Mouse (Mus musculus): Measurements from ENCODE around the gene Cc2d2b.

DNA sequence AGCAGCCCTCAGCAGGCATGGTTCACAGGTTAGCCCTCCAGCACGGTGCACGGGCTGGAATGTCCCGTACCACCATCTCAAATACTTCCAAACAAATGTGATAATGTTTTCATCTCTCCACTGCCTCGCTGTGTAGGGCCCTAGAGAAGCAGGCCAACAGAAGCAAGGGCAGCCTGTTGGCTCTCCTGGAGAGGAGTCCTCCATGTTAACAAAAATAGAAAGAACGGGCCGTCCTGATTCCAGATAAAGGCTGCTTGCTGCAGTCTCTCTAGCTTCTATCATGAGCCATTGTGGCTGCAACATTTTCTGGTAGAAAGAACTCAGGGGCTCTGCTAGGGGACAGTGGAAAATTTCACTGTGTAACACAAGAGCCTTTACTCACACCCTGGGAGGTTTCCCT lies 31.6 kb upstream of the Cc2d2b start:
- TF ChIP-seq MAX (IDR thresholded peaks at IDR 0.05; ENCODE audit: low read depth) = no peak
- no peak for TF ChIP-seq REST (IDR thresholded peaks at IDR 0.05; ENCODE audit: insufficient read depth, insufficient read length)
- TF ChIP-seq CEBPB (IDR thresholded peaks at IDR 0.05; ENCODE audit: insufficient read depth, poor library complexity, severe bottlenecking) = no peak
- TF ChIP-seq POLR2A (IDR thresholded peaks at IDR 0.05; ENCODE audit: insufficient read length, low read depth) = no peak
